Mouse (Mus musculus): Measurements from ENCODE around the gene Rbm19. TPM values are rescaled to one million over a fixed set of nuclear protein-coding genes. Genes with fewer than 3 reads are reported as not detected.
"Not testable (repeated sequence)": the region's sequence is repeated elsewhere in the genome, so short reads cannot be mapped to it uniquely, and the experiment has no call there.

Rbm19 gene
- 10 to 100 TPM; 17.0 to 18.3 TPM for total RNA-seq (2021)
- long read RNA-seq, experiment 1, full-length matches to known transcripts = 3 of 7 reads
- long read RNA-seq, experiment 1, partial matches to known transcripts = 2 of 7 reads
- long read RNA-seq, experiment 1, other reads (novel, unspliced or antisense) = 2 of 7 reads
- long read RNA-seq, experiment 2, partial matches to known transcripts = 4 of 5 reads
- long read RNA-seq, experiment 2, other reads (novel, unspliced or antisense) = 1 of 5 reads

- intact Hi-C loops (cut with DNase I) = loop anchor here (5.0 kb wide), 1 partner anchor 46 kb away; no protein-coding TSS in a partner anchor
- DNase-seq = peak; percentile 91 to 96
These were observed at the start of gene Rbm19 for GRCm38 (mm10) chr5:120116261-120117050. TSS of gene Rbm19 (plus strand) at chr5:120116465.

GRCm38 (mm10) chr5:120067266-120067665 lies 49.0 kb upstream of the Rbm19 start:
- no peak for DNase-seq
- intact Hi-C loops (cut with DNase I) = no loop called here

GRCm38 (mm10) chr5:120074101-120074500 lies 42.2 kb upstream of the Rbm19 start:
- intact Hi-C loops (cut with DNase I) = no loop called here
- no peak for DNase-seq

GRCm38 (mm10) chr5:120080027-120080426 lies 36.2 kb upstream of the Rbm19 start:
- DNase-seq = no peak
- intact Hi-C loops (cut with DNase I) = no loop called here

GRCm38 (mm10) chr5:120080468-120080867 lies 35.8 kb upstream of the Rbm19 start:
- no peak for DNase-seq
- intact Hi-C loops (cut with DNase I) = no loop called here

- peak; percentile 93 to 95 for DNase-seq
- intact Hi-C loops (cut with DNase I) = loop anchor here (1.0 kb wide), 2 partner anchors 310 to 347 kb away; no protein-coding TSS in a partner anchor
These were observed 27.7 kb upstream of the Rbm19 start for GRCm38 (mm10) chr5:120088561-120088960.

GRCm38 (mm10) chr5:120094602-120095001 lies 21.7 kb upstream of the Rbm19 start:
- intact Hi-C loops (cut with DNase I) = no loop called here
- peak; percentile 31 to 52 for DNase-seq

GRCm38 (mm10) chr5:120097042-120097441 lies 19.2 kb upstream of the Rbm19 start:
- DNase-seq = no peak
- intact Hi-C loops (cut with DNase I) = no loop called here

- intact Hi-C loops (cut with DNase I) = loop anchor here (10.0 kb wide), 1 partner anchor 1326 kb away; no protein-coding TSS in a partner anchor
- DNase-seq = no peak
These were observed 15.5 kb upstream of the Rbm19 start for GRCm38 (mm10) chr5:120100814-120101213.

- intact Hi-C loops (cut with DNase I) = loop anchor here (2.0 to 10.0 kb wide), 2 partner anchors 361 to 1327 kb away; no protein-coding TSS in a partner anchor
- no peak for DNase-seq
These were observed 14.2 kb upstream of the Rbm19 start for GRCm38 (mm10) chr5:120102097-120102496.

GRCm38 (mm10) chr5:120102732-120103131 lies 13.5 kb upstream of the Rbm19 start:
- peak; percentile 61 to 77 for DNase-seq
- intact Hi-C loops (cut with DNase I) = loop anchor here (2.0 to 10.0 kb wide), 2 partner anchors 362 to 1328 kb away; no protein-coding TSS in a partner anchor

- DNase-seq = peak in 1 of 2 experiments; percentile 15
- intact Hi-C loops (cut with DNase I) = loop anchor here (2.0 to 10.0 kb wide), 2 partner anchors 363 to 1329 kb away; no protein-coding TSS in a partner anchor
These were observed 12.8 kb upstream of the Rbm19 start for GRCm38 (mm10) chr5:120103458-120103857.

- intact Hi-C loops (cut with DNase I) = loop anchor here (10.0 kb wide), 1 partner anchor 1332 kb away; no protein-coding TSS in a partner anchor
- DNase-seq = peak; percentile 19 to 40
These were observed 9.7 kb upstream of the Rbm19 start for GRCm38 (mm10) chr5:120106424-120107073.

GRCm38 (mm10) chr5:120114361-120114760 lies 1.9 kb upstream of the Rbm19 start:
- DNase-seq = no peak
- intact Hi-C loops (cut with DNase I) = no loop called here

- not testable (repeated sequence) for DNase-seq
- intact Hi-C loops (cut with DNase I) = loop anchor here (5.0 kb wide), 1 partner anchor 45 kb away; no protein-coding TSS in a partner anchor
These were observed 896 bp downstream of the Rbm19 start for GRCm38 (mm10) chr5:120117161-120117560.

- intact Hi-C loops (cut with DNase I) = no loop called here
- no peak for DNase-seq
These were observed 8.8 kb downstream of the Rbm19 start for GRCm38 (mm10) chr5:120124881-120125690.

- DNase-seq = peak in 1 of 2 experiments; percentile 16
- intact Hi-C loops (cut with DNase I) = no loop called here
These were observed 11.4 kb downstream of the Rbm19 start for GRCm38 (mm10) chr5:120127641-120128040.

- intact Hi-C loops (cut with DNase I) = no loop called here
- DNase-seq = no peak
These were observed 12.2 kb downstream of the Rbm19 start for GRCm38 (mm10) chr5:120128511-120128910.

- intact Hi-C loops (cut with DNase I) = no loop called here
- DNase-seq = no peak
These were observed 12.8 kb downstream of the Rbm19 start for GRCm38 (mm10) chr5:120129070-120129469.

GRCm38 (mm10) chr5:120129761-120130160 lies 13.5 kb downstream of the Rbm19 start:
- intact Hi-C loops (cut with DNase I) = no loop called here
- no peak for DNase-seq
